Mouse (Mus musculus) cortical plate, adult 2 months (tissue): ENCODE measurements around the gene Kcnma1.

ENCODE experiments used
- CTCF ChIP-seq: fragments of 200-500 bp; IDR thresholded peaks from 2 replicates; pipeline ENCODE4 v1.5.1; 2011; ENCODE audit warnings: mild to moderate bottlenecking, control low read depth, low read length; ENCODE audit not compliant: insufficient read depth; ENCODE audit errors: extremely low read depth
- POLR2A ChIP-seq: fragments of 200-500 bp; IDR thresholded peaks from 2 replicates; pipeline ENCODE4 v1.6.1; 2011; ENCODE audit warnings: mild to moderate bottlenecking, low read length, control low read depth; ENCODE audit not compliant: insufficient read depth; ENCODE audit errors: extremely low read depth

- no peak for TF ChIP-seq POLR2A
- no peak for TF ChIP-seq CTCF
Measured at GRCm38 (mm10) chr14:23748011-23748410, 266.3 kb downstream of the Kcnma1 start.
